Mouse (Mus musculus) midbrain, embryonic 15.5 days (tissue): ENCODE measurements at regions not wholly inside any gene's neighbourhood (a gene's known extent, or its start where the extent isn't known, plus 50 kb on each side); places are given as distances from the start of the nearest gene placed in this dataset.
"Not testable (repeated sequence)": the region's sequence is repeated elsewhere in the genome, so short reads cannot be mapped to it uniquely, and the experiment has no call there.

Experiments used
- ATAC-seq: fragments of 200-750 bp; cut with Nextera tagmentation; replicated peaks from 2 replicates; pipeline ENCODE4 v1.8.0; 2017; ENCODE audit warnings: moderate TSS enrichment
- H3K27ac ChIP-seq: fragments of 300-500 bp; sonication (generic); 2 replicates; pipeline ENCODE4 v1.5.1; 2015; ENCODE audit warnings: mild to moderate bottlenecking, inconsistent platforms
- H3K27me3 ChIP-seq: fragments of 300-500 bp; sonication (generic); replicated peaks from 2 replicates; pipeline ENCODE4 v1.6.1; 2015; ENCODE audit warnings: inconsistent platforms
- H3K36me3 ChIP-seq: fragments of 300-500 bp; sonication (generic); replicated peaks from 2 replicates; pipeline ENCODE4 v1.6.1; 2015; ENCODE audit warnings: inconsistent platforms
- H3K4me1 ChIP-seq: fragments of 300-500 bp; sonication (generic); 2 replicates; pipeline ENCODE4 v1.6.1; 2015; ENCODE audit warnings: inconsistent platforms
- H3K4me2 ChIP-seq: fragments of 300-500 bp; sonication (generic); 2 replicates; pipeline ENCODE4 v1.6.1; 2015; ENCODE audit warnings: inconsistent platforms, mild to moderate bottlenecking, moderate library complexity
- H3K4me3 ChIP-seq: fragments of 300-500 bp; sonication (generic); 2 replicates; pipeline ENCODE4 v1.5.1; 2015; ENCODE audit warnings: mild to moderate bottlenecking, inconsistent platforms
- H3K9ac ChIP-seq: fragments of 300-500 bp; sonication (generic); 2 replicates; pipeline ENCODE4 v1.6.1; 2015; ENCODE audit warnings: mild to moderate bottlenecking, inconsistent platforms
- H3K9me3 ChIP-seq: fragments of 300-500 bp; sonication (generic); 2 replicates; pipeline ENCODE4 v1.6.1; 2016; ENCODE audit warnings: inconsistent platforms
- WGBS: fragments of 180-500 bp; shearing (Covaris S2); methylation state at CpG from one replicate; pipeline ENCODE4 v1.1.7; 2015; ENCODE audit warnings: mixed read lengths; 5-methylcytosine and 5-hydroxymethylcytosine counted together

DNA sequence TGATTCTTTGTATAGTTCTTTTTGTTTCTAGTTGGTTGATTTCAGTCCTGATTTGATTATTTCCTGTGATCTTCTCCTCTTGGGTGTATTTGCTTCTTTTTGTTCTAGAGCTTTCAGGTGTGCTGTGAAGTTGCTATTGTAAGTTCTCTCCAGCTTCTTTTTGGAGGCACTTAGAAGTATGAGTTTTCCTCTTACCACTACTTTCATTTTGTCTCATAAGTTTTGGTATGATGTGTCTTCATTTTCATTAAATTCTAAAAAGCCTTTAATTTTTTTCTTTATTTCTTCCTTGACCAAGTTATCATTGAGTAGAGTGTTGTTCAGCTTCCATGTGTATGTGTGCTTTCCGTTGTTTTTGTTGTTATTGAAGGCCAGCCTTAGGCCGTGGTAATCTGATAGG is 195.3 kb upstream of the Btg1 start:
- H3K4me2 ChIP-seq, H3K36me3 ChIP-seq, H3K4me3 ChIP-seq, ATAC-seq, H3K9me3 ChIP-seq, H3K4me1 ChIP-seq, H3K9ac ChIP-seq, H3K27ac ChIP-seq, H3K27me3 ChIP-seq: not testable (repeated sequence)
- 93% methylated on average over 2 of the region's 2 CpGs for WGBS

- ATAC-seq = no peak
- Histone ChIP-seq H3K4me1 (no peaks in the 10 kb centered on the region), H3K27me3 (no peaks in the 10 kb centered on the region), H3K9ac (no peak overlapping the region), H3K9me3 (no peaks in the 10 kb centered on the region), H3K4me3 (no peak overlapping the region), H3K36me3 (no peaks in the 10 kb centered on the region), H3K4me2 (no peak overlapping the region), H3K27ac (no peak overlapping the region)
- 87% methylated on average over 5 of the region's 5 CpGs for WGBS
Measured at GRCm38 (mm10) chr10:96427407-96427806, 189.4 kb upstream of the Btg1 start.

DNA sequence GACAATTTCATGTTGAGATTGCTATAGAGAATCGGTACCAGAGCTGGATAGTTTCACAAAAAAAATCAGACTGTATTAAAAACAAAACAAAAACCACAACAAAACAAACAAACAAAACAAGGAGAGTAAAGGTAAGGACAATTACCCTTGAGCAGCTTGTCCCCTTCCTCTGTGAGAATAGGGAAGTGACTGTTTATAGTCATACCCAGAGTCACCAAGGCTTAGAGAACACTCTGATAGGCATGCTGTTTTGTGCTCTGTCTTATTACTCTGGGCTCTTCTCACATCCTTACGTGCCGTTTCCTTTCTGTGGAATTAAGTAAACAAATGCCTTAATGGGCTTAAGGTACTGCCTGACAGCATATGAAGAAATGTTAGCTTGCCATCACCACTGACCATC is 186.7 kb upstream of the Btg1 start:
- H3K36me3 ChIP-seq = no peaks in the 10 kb centered on the region
- no peak overlapping the region for H3K9ac ChIP-seq
- no peaks in the 10 kb centered on the region for H3K9me3 ChIP-seq
- no peak overlapping the region for H3K4me2 ChIP-seq
- H3K27me3 ChIP-seq = no peaks in the 10 kb centered on the region
- H3K4me1 ChIP-seq = no peaks in the 10 kb centered on the region
- no peak overlapping the region for H3K4me3 ChIP-seq
- 84% methylated on average over 3 of the region's 3 CpGs for WGBS
- H3K27ac ChIP-seq = no peak overlapping the region
- ATAC-seq = no peak

GRCm38 (mm10) chr10:96435109-96435508 is 181.7 kb upstream of the Btg1 start:
- no peak overlapping the region for H3K9ac ChIP-seq
- no peaks in the 10 kb centered on the region for H3K9me3 ChIP-seq
- no peaks in the 10 kb centered on the region for H3K36me3 ChIP-seq
- WGBS = 89% methylated on average over 6 of the region's 6 CpGs
- H3K27ac ChIP-seq = no peak overlapping the region
- no peak for ATAC-seq
- H3K4me1 ChIP-seq = no peaks in the 10 kb centered on the region
- H3K4me2 ChIP-seq = no peak overlapping the region
- H3K27me3 ChIP-seq = no peaks in the 10 kb centered on the region
- no peak overlapping the region for H3K4me3 ChIP-seq

DNA sequence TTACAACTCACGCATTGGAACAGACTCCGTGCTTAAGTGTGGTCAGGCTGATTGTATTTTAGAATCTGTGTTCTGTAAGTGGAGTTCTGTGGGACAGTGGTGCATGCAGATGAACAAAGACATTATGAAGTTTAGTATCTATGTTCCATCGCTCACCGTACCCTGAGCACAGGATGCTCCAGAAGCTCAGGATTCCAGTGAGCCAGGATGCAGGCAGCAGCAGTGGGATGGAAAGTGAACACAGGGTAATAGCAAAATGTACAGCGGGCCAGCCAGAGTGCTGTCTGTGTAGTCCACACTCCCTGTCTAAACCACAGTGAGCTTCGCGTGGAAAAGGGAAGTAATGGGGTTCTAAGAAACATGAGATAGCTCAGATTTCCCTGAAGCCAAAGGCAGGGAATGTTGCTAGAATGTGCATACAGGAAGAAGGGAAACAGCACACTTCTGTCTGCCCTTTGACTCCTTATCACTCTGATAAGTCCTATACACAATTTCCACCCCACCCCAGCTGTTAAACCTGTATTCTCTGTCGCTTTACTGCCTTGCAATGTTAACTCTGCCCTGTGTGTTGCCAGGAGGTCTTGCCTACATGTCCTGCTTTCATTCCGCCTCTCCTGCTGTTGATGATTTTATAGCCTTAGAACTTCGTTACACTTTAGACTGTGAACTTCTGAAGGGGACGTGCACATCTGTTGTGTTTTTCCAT is 178.3 kb upstream of the Btg1 start:
- H3K9me3 ChIP-seq = no peaks in the 10 kb centered on the region
- H3K9ac ChIP-seq = no peak overlapping the region
- no peaks in the 10 kb centered on the region for H3K27me3 ChIP-seq
- ATAC-seq = no peak
- H3K4me1 ChIP-seq = no peaks in the 10 kb centered on the region
- WGBS = 94% methylated on average over 11 of the region's 11 CpGs
- no peaks in the 10 kb centered on the region for H3K36me3 ChIP-seq
- no peak overlapping the region for H3K4me2 ChIP-seq
- no peak overlapping the region for H3K4me3 ChIP-seq
- H3K27ac ChIP-seq = no peak overlapping the region

DNA sequence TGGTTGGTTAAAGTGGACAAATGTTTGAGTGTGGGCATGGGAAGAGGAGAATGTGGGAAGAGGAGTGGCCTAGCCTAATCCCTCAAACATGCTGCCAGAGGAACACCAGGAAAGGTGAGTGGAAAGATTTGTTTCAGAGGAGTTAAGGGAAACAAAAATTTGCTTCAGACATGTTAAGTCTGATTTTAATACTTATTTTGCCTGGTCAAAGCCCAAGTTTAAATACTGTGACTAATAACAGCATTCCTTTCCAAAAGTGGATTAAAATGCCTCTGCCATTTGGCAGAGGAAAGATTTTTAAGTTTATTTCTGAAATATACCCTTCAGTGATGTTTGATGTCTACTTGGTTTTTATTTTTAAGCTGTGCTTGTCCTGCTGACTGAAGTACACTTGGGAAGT is 174.6 kb upstream of the Btg1 start:
- H3K4me1 ChIP-seq = no peaks in the 10 kb centered on the region
- no peaks in the 10 kb centered on the region for H3K9me3 ChIP-seq
- H3K36me3 ChIP-seq = no peaks in the 10 kb centered on the region
- no peak overlapping the region for H3K27ac ChIP-seq
- no peak overlapping the region for H3K9ac ChIP-seq
- no peaks in the 10 kb centered on the region for H3K27me3 ChIP-seq
- H3K4me3 ChIP-seq = no peak overlapping the region
- H3K4me2 ChIP-seq = no peak overlapping the region
- ATAC-seq = no peak

- WGBS = 92% methylated on average over 4 of the region's 4 CpGs
- no peak overlapping the region for H3K9ac ChIP-seq
- no peak for ATAC-seq
- H3K4me1 ChIP-seq = no peaks in the 10 kb centered on the region
- no peaks in the 10 kb centered on the region for H3K27me3 ChIP-seq
- H3K4me3 ChIP-seq = no peak overlapping the region
- no peaks in the 10 kb centered on the region for H3K9me3 ChIP-seq
- no peak overlapping the region for H3K27ac ChIP-seq
- H3K4me2 ChIP-seq = no peak overlapping the region
- no peaks in the 10 kb centered on the region for H3K36me3 ChIP-seq
Measured at GRCm38 (mm10) chr10:96450266-96450665, 166.5 kb upstream of the Btg1 start.

DNA sequence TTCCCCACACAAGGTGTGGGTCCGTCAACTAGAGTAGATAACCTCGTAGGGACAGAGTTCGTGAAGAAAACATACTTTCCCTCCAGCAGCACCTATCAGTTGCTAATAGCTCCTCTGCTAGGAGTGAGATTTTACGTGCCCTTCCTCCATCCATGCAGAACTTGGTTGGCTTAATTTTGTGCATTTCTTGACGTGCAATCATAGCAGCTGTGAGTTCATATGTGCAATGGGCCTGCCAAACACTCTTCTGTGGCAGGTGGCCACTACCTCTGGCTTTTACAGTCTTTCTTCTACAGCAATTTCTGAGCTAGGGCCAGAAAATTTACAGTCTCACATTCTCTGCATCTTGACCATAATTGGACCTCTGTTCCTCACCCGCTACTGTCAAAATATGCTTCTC is 161.9 kb upstream of the Btg1 start:
- no peaks in the 10 kb centered on the region for H3K9me3 ChIP-seq
- no peak for ATAC-seq
- H3K27ac ChIP-seq = no peak overlapping the region
- H3K27me3 ChIP-seq = no peaks in the 10 kb centered on the region
- no peak overlapping the region for H3K4me2 ChIP-seq
- WGBS = 93% methylated on average over 6 of the region's 6 CpGs
- H3K9ac ChIP-seq = no peak overlapping the region
- no peaks in the 10 kb centered on the region for H3K4me1 ChIP-seq
- H3K4me3 ChIP-seq = no peak overlapping the region
- no peaks in the 10 kb centered on the region for H3K36me3 ChIP-seq

- Histone ChIP-seq H3K4me2 (no peak overlapping the region), H3K4me1 (peaks cover 14% of the 10 kb centered on the region), H3K4me3 (no peak overlapping the region), H3K9ac (no peak overlapping the region), H3K27me3 (no peaks in the 10 kb centered on the region), H3K9me3 (no peaks in the 10 kb centered on the region), H3K36me3 (no peaks in the 10 kb centered on the region), H3K27ac (no peak overlapping the region)
- 45% methylated on average over 4 of the region's 4 CpGs for WGBS
- no peak for ATAC-seq
Measured at GRCm38 (mm10) chr10:96458551-96458950, 158.3 kb upstream of the Btg1 start.

DNA sequence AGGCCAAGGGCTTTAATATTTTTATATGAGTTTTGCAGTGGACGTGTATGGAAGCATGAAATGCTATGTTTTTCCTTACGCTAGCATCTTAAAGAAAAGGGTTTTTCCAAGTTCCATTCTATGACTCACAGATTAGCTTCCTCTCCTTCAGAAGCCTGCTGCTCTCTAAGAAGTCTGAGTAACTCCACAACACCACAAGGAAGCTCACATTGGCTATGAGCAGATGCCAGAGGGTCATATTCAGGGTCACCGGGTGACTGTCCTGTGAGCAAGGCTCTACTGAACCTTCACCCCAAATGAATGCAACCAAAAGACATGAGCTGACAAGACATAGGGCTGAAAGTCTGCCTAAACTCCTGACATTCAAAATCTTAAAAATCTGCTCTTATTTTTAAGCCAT is 157.6 kb upstream of the Btg1 start:
- Histone ChIP-seq H3K36me3 (no peaks in the 10 kb centered on the region), H3K9ac (no peak overlapping the region), H3K27me3 (no peaks in the 10 kb centered on the region), H3K4me3 (no peak overlapping the region), H3K4me2 (no peak overlapping the region), H3K27ac (no peak overlapping the region), H3K4me1 (peaks cover 14% of the 10 kb centered on the region), H3K9me3 (no peaks in the 10 kb centered on the region)
- no peak for ATAC-seq
- WGBS = 83% methylated on average over 3 of the region's 3 CpGs

DNA sequence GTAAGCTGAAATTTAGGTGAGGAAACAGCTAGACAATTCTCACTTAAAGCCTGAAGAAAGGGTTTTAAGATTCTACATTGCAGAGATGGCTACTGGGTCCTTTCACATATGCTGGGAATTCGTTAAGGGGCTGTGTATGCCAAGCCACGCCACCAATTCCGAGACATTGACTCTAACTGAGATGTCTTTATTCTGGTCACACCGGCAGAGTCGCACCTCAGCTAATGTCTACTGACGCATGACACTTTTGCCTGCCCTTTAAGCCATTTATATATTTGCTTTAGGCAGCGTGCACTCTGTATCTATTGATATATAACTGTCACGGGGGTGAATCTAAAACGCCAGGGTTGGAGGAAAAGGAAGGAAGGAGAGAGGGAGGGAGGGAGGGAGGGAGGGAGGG is 156.7 kb upstream of the Btg1 start:
- Histone ChIP-seq H3K27me3 (no peaks in the 10 kb centered on the region), H3K4me2 (peak overlapping the region; percentile 38), H3K4me1 (peaks cover 14% of the 10 kb centered on the region), H3K9me3 (no peaks in the 10 kb centered on the region), H3K9ac (no peak overlapping the region), H3K4me3 (no peak overlapping the region), H3K36me3 (no peaks in the 10 kb centered on the region), H3K27ac (peak overlapping the region; percentile 19; the same call in 1 of the 2 replicates)
- 20% methylated on average over 9 of the region's 9 CpGs for WGBS
- ATAC-seq = peak; percentile 53

- peak overlapping the region; percentile 38 for H3K4me2 ChIP-seq
- H3K36me3 ChIP-seq = no peaks in the 10 kb centered on the region
- H3K9me3 ChIP-seq = no peaks in the 10 kb centered on the region
- peak overlapping the region; percentile 57 for H3K27ac ChIP-seq
- H3K4me3 ChIP-seq = 0 out of 2 replicates have a peak overlapping the region, but pooled peaks have one; percentile 5
- 25% methylated on average over 10 of the region's 10 CpGs for WGBS
- peak; percentile 90 for ATAC-seq
- H3K27me3 ChIP-seq = no peaks in the 10 kb centered on the region
- no peak overlapping the region for H3K9ac ChIP-seq
- H3K4me1 ChIP-seq = peaks cover 14% of the 10 kb centered on the region
Measured at GRCm38 (mm10) chr10:96460617-96461338, 156.0 kb upstream of the Btg1 start.

DNA sequence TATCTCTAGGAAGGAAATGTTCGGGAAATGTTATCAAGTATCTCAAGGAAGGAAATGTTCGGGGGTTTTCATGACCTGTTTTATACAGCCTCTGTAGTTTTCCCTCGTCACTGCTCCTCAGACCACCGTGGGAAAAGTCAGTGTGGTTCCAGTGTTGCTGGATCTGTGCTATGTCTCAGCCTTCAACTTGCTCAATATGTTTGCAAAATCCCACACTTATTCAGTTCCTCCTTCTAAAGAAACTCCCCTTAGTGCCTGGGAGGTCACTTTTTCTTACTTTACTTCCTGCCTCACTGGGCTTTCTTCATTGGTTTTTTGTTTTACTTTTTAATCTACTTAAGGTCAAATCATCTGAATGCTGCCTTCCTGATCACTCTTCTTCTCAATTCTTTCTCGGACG is 150.8 kb upstream of the Btg1 start:
- no peak overlapping the region for H3K27ac ChIP-seq
- 85% methylated on average over 6 of the region's 6 CpGs for WGBS
- no peak overlapping the region for H3K9ac ChIP-seq
- H3K4me2 ChIP-seq = no peak overlapping the region
- ATAC-seq = no peak
- peaks cover 5% of the 10 kb centered on the region for H3K4me1 ChIP-seq
- H3K36me3 ChIP-seq = no peaks in the 10 kb centered on the region
- no peak overlapping the region for H3K4me3 ChIP-seq
- no peaks in the 10 kb centered on the region for H3K9me3 ChIP-seq
- H3K27me3 ChIP-seq = no peaks in the 10 kb centered on the region
